Mouse (Mus musculus) cerebellum, adult 2 months (tissue): Measurements from ENCODE around the gene Slc51a.

Experiments used
- CTCF ChIP-seq: fragments of 200-500 bp; IDR thresholded peaks from 2 replicates; pipeline ENCODE4 v1.5.1; 2011; ENCODE audit warnings: low read depth, mild to moderate bottlenecking, control low read depth, low read length, moderate library complexity, borderline replicate concordance; ENCODE audit not compliant: insufficient read depth
- POLR2A ChIP-seq: fragments of 200-500 bp; IDR thresholded peaks from 2 replicates; pipeline ENCODE4 v1.6.1; 2011; ENCODE audit warnings: low read length, control low read depth, borderline replicate concordance; ENCODE audit not compliant: insufficient read depth

- TF ChIP-seq POLR2A (no peak), CTCF (no peak)
Measured at GRCm38 (mm10) chr16:32431047-32431591, 56.6 kb downstream of the Slc51a start.
